ENCODE assay signal across 9 mouse cellular contexts in the genomic region with DNA sequence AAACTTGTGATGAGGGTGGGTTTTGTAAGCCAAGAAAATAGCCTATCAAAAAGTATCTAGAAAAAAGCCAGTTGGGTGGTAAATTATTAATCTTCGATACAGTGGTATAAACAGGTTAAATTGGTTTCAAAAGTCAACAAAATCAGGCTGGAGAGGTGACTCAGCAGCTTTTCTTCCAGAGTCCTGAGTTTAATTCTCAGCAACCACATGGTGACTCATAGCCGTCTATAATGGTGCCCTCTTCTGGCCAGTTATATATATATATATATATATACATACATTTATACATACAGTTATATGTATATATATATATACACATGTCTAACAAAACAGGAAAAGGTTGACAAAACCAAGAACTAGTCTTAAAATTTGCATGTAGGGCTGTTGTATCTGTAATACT. TPM values are rescaled to one million over a fixed set of nuclear protein-coding genes. Genes with fewer than 3 reads are reported as not detected.
DNase-seq lines count a peak whose midpoint lies in the region; ATAC-seq lines count a peak whose summit lies in the region.
"Had no signal": no experiment of that assay in that cellular context is flagged by ENCODE, and none has a peak within 500 bp of the region (broad histone marks: within the 10 kb centered on the region; RNA-seq: fewer than 3 reads in every experiment).

No protein-coding gene starts in this region.

- no peaks in the 10 kb centered on the region for H3K27me3 ChIP-seq in midbrain, embryonic 14.5 days (ENCODE audit: control insufficient read depth, insufficient read depth, low read length)
- H3K27me3 ChIP-seq in midbrain, embryonic 10.5 days (ENCODE audit: low read depth, poor library complexity, severe bottlenecking) = no peaks in the 10 kb centered on the region
- H3K27me3 ChIP-seq in kidney, embryonic 15.5 days = no peaks in the 10 kb centered on the region
- H3K27me3 ChIP-seq: embryonic facial prominence, embryonic 13.5 days had no signal

- H3K9me3 ChIP-seq in midbrain, embryonic 14.5 days (ENCODE audit: control insufficient read depth, low read length) = no peaks in the 10 kb centered on the region
- H3K9me3 ChIP-seq in midbrain, embryonic 10.5 days (replicated peaks) = no peaks in the 10 kb centered on the region
- H3K9me3 ChIP-seq in kidney, embryonic 15.5 days (replicated peaks) = no peaks in the 10 kb centered on the region
- H3K9me3 ChIP-seq: embryonic facial prominence, embryonic 13.5 days had no signal

- no peak for ATAC-seq in midbrain, embryonic 14.5 days (ENCODE audit: low FRiP score, low TSS enrichment)
- peak; percentile 51; the same call in 1 of the 2 replicates for ATAC-seq in kidney, embryonic 15.5 days (replicated peaks; ENCODE audit: low FRiP score)
- no peak for ATAC-seq in cerebellum, adult (ENCODE audit: insufficient number of reproducible peaks, low FRiP score, low TSS enrichment)

- 74% methylated on average over 2 of the region's 2 CpGs for WGBS in midbrain, embryonic 14.5 days
- WGBS in midbrain, embryonic 10.5 days = 77% methylated on average over 2 of the region's 2 CpGs
- 57% methylated on average over 2 of the region's 2 CpGs for WGBS in kidney, embryonic 15.5 days

- DNase-seq in adrenal gland, adult 2 months = peak; percentile 14
- no peak for DNase-seq in adrenal gland, postnatal 4 days (ENCODE audit: low spot score in 2 of 2)
- peak; percentile 24 for DNase-seq in midbrain, embryonic 14.5 days
- DNase-seq in midbrain, embryonic 10.5 days (ENCODE audit: low spot score) = no peak
- peak; percentile 10 to 19 for DNase-seq in natural killer cell, adult 2 months (ENCODE audit: low spot score in 2 of 2)
- DNase-seq in heart, postnatal 4 days = no peak

- H3K4me1 ChIP-seq in midbrain, embryonic 14.5 days (ENCODE audit: control insufficient read depth, insufficient read depth, low read length) = no peaks in the 10 kb centered on the region
- H3K4me1 ChIP-seq in midbrain, embryonic 10.5 days = no peaks in the 10 kb centered on the region
- no peaks in the 10 kb centered on the region for H3K4me1 ChIP-seq in kidney, embryonic 15.5 days
- H3K4me1 ChIP-seq: embryonic facial prominence, embryonic 13.5 days had no signal

- H3K4me2 ChIP-seq in midbrain, embryonic 14.5 days (ENCODE audit: low read length) = no peak overlapping the region
- H3K4me2 ChIP-seq in kidney, embryonic 15.5 days = no peak overlapping the region
- H3K4me2 ChIP-seq: embryonic facial prominence, embryonic 13.5 days had no signal

- peaks cover 47% of the 10 kb centered on the region for H3K36me3 ChIP-seq in midbrain, embryonic 14.5 days (ENCODE audit: control insufficient read depth, insufficient read depth, low read length)
- H3K36me3 ChIP-seq in midbrain, embryonic 10.5 days = peaks cover 71% of the 10 kb centered on the region
- peaks cover 56% of the 10 kb centered on the region for H3K36me3 ChIP-seq in kidney, embryonic 15.5 days

- no peak overlapping the region for H3K4me3 ChIP-seq in midbrain, embryonic 14.5 days (replicated peaks; ENCODE audit: low read depth, low read length)
- no peak overlapping the region for H3K4me3 ChIP-seq in midbrain, embryonic 10.5 days
- no peak overlapping the region for H3K4me3 ChIP-seq in kidney, embryonic 15.5 days (replicated peaks)
- H3K4me3 ChIP-seq: embryonic facial prominence, embryonic 13.5 days had no signal

- H3K27ac ChIP-seq in midbrain, embryonic 14.5 days (replicated peaks; ENCODE audit: low read depth, low read length) = no peak overlapping the region
- no peak overlapping the region for H3K27ac ChIP-seq in midbrain, embryonic 10.5 days (replicated peaks)
- H3K27ac ChIP-seq in kidney, embryonic 15.5 days = no peak overlapping the region
- H3K27ac ChIP-seq: embryonic facial prominence, embryonic 13.5 days had no signal

- H3K9ac ChIP-seq in midbrain, embryonic 14.5 days (replicated peaks; ENCODE audit: low read length) = no peak overlapping the region
- H3K9ac ChIP-seq in kidney, embryonic 15.5 days = no peak overlapping the region
- H3K9ac ChIP-seq: embryonic facial prominence, embryonic 13.5 days had no signal

RNA-seq across cellular contexts. Expression of gene Nexn, which starts 27.3 kb away (rescaled TPM):
- 1 to 10 TPM; 3.7 TPM for total RNA-seq in adrenal gland, adult 2 months (2021)
- polyA plus RNA-seq in adrenal gland, adult 2 months (2012; rRNA removed) = not detected in 2 replicates
- total RNA-seq in adrenal gland, postnatal 4 days (2021) = 10 to 100 TPM in 1 of 2 experiments, 1 to 10 TPM in 1; 8.2 to 14.1 TPM
- polyA plus RNA-seq in midbrain, embryonic 14.5 days (2014; fragmentation: Nextera tagmentation; extraction: Ambion mirVana) = 1.7 and 2.2 TPM in 2 replicates
- polyA plus RNA-seq in midbrain, embryonic 10.5 days (2016; fragmentation: Nextera tagmentation; extraction: Ambion mirVana) = 3.0 and 4.5 TPM in 2 replicates
- 11.3 and 12.4 TPM in 2 replicates for polyA plus RNA-seq in kidney, embryonic 15.5 days (2015; fragmentation: Nextera tagmentation; extraction: Ambion mirVana)
- total RNA-seq in heart, postnatal 4 days (2021) = 100 to 1,000 TPM; 281 to 301 TPM

RNA-seq across cellular contexts. Expression of gene Fubp1, which starts 28.6 kb away (rescaled TPM):
- 100 to 1,000 TPM; 118 to 137 TPM for total RNA-seq in adrenal gland, adult 2 months (2021)
- 71.8 and 97.5 TPM in 2 replicates for polyA plus RNA-seq in adrenal gland, adult 2 months (2012; rRNA removed)
- 100 to 1,000 TPM; 158 to 202 TPM for total RNA-seq in adrenal gland, postnatal 4 days (2021)
- polyA plus RNA-seq in midbrain, embryonic 14.5 days (2014; fragmentation: Nextera tagmentation; extraction: Ambion mirVana) = 219 and 279 TPM in 2 replicates
- 411 and 422 TPM in 2 replicates for polyA plus RNA-seq in midbrain, embryonic 10.5 days (2016; fragmentation: Nextera tagmentation; extraction: Ambion mirVana)
- 301 and 315 TPM in 2 replicates for polyA plus RNA-seq in kidney, embryonic 15.5 days (2015; fragmentation: Nextera tagmentation; extraction: Ambion mirVana)
- total RNA-seq in heart, postnatal 4 days (2021) = 100 to 1,000 TPM in 1 of 2 experiments, 10 to 100 TPM in 1; 99.9 to 108 TPM

RNA-seq across cellular contexts. Expression of gene Dnajb4, which starts 28.7 kb away (rescaled TPM):
- total RNA-seq in adrenal gland, adult 2 months (2021) = 10 to 100 TPM; 44.1 to 63.9 TPM
- polyA plus RNA-seq in adrenal gland, adult 2 months (2012; rRNA removed) = 4.1 and 4.4 TPM in 2 replicates
- total RNA-seq in adrenal gland, postnatal 4 days (2021) = 10 to 100 TPM; 40.6 to 41.5 TPM
- 39.5 and 41.3 TPM in 2 replicates for polyA plus RNA-seq in midbrain, embryonic 14.5 days (2014; fragmentation: Nextera tagmentation; extraction: Ambion mirVana)
- polyA plus RNA-seq in midbrain, embryonic 10.5 days (2016; fragmentation: Nextera tagmentation; extraction: Ambion mirVana) = 20.1 and 22.6 TPM in 2 replicates
- 30.9 and 31.1 TPM in 2 replicates for polyA plus RNA-seq in kidney, embryonic 15.5 days (2015; fragmentation: Nextera tagmentation; extraction: Ambion mirVana)
- total RNA-seq in heart, postnatal 4 days (2021) = 10 to 100 TPM; 58.3 to 62.3 TPM

Comparison
In these comparisons a context has a peak if more than half of its experiments do, and no peak if none do; other contexts are left out.
1. DNase-seq: peak in adrenal gland, adult 2 months (single experiment), midbrain, embryonic 14.5 days (single experiment) and natural killer cell, adult 2 months (2 of 2); none in adrenal gland, postnatal 4 days (0 of 2), midbrain, embryonic 10.5 days (single experiment) and heart, postnatal 4 days (single experiment).